In genomic region chr1:182409401-182410173, GRCm38 (mm10) we compare ENCODE assay signal across 8 mouse cellular contexts. TPM values are rescaled to one million over a fixed set of nuclear protein-coding genes. Genes with fewer than 3 reads are reported as not detected.
DNase-seq lines count a peak whose midpoint lies in the region; ATAC-seq and TF ChIP-seq lines count a peak whose summit lies in the region.

No protein-coding gene starts in this region.

- H3K27ac ChIP-seq in cortical plate, adult 2 months (ENCODE audit: insufficient read depth, low read length) = peak overlapping the region; percentile 48; the same call in 1 of the 2 replicates
- peak overlapping the region; percentile 99 for H3K27ac ChIP-seq in hindbrain, embryonic 10.5 days
- H3K27ac ChIP-seq in liver, embryonic 13.5 days = peak overlapping the region; percentile 75
- peak overlapping the region; percentile 97 for H3K27ac ChIP-seq in neural tube, embryonic 13.5 days (replicated peaks)

- H3K9ac ChIP-seq in liver, embryonic 13.5 days = peak overlapping the region; percentile 89
- peak overlapping the region; percentile 92 for H3K9ac ChIP-seq in neural tube, embryonic 13.5 days

- WGBS in hindbrain, embryonic 10.5 days = 1% methylated on average over 34 of the region's 34 CpGs
- WGBS in liver, embryonic 13.5 days (ENCODE audit: insufficient replicate concordance) = 2% methylated on average over 34 of the region's 34 CpGs
- 1% methylated on average over 34 of the region's 34 CpGs for WGBS in neural tube, embryonic 13.5 days

- TF ChIP-seq POLR2A in cortical plate, adult 2 months (IDR thresholded peaks at IDR 0.05; ENCODE audit: extremely low read depth, insufficient read depth, low read length) = no peak

- TF ChIP-seq CTCF in cortical plate, adult 2 months (IDR thresholded peaks at IDR 0.05; ENCODE audit: extremely low read depth, insufficient read depth, low read length) = no peak

- peak; percentile 52 for ATAC-seq in liver, embryonic 13.5 days (ENCODE audit: low read depth)
- peak; percentile 71 for ATAC-seq in neural tube, embryonic 13.5 days (ENCODE audit: low read depth)

- H3K4me1 ChIP-seq in cortical plate, adult 2 months (ENCODE audit: control insufficient read depth, insufficient read depth, low read length) = peaks cover 1% of the 10 kb centered on the region
- peaks cover 47% of the 10 kb centered on the region for H3K4me1 ChIP-seq in hindbrain, embryonic 10.5 days (replicated peaks)
- H3K4me1 ChIP-seq in liver, embryonic 13.5 days (replicated peaks) = peaks cover 36% of the 10 kb centered on the region
- H3K4me1 ChIP-seq in neural tube, embryonic 13.5 days (replicated peaks) = peaks cover 46% of the 10 kb centered on the region

- no peaks in the 10 kb centered on the region for H3K27me3 ChIP-seq in hindbrain, embryonic 10.5 days (ENCODE audit: insufficient read depth, poor library complexity, severe bottlenecking)
- H3K27me3 ChIP-seq in liver, embryonic 13.5 days = 0 out of 2 replicates have a peak, but pooled peaks cover 3% of the 10 kb centered on the region
- no peaks in the 10 kb centered on the region for H3K27me3 ChIP-seq in neural tube, embryonic 13.5 days

- H3K36me3 ChIP-seq in hindbrain, embryonic 10.5 days = no peaks in the 10 kb centered on the region
- H3K36me3 ChIP-seq in liver, embryonic 13.5 days = no peaks in the 10 kb centered on the region
- H3K36me3 ChIP-seq in neural tube, embryonic 13.5 days = no peaks in the 10 kb centered on the region

- peak overlapping the region; percentile 56 for H3K4me3 ChIP-seq in cortical plate, adult 2 months (ENCODE audit: insufficient read depth, low read length)
- H3K4me3 ChIP-seq in hindbrain, embryonic 10.5 days = peak overlapping the region; percentile 86
- H3K4me3 ChIP-seq in liver, embryonic 13.5 days (replicated peaks) = peak overlapping the region; percentile 90
- H3K4me3 ChIP-seq in neural tube, embryonic 13.5 days = peak overlapping the region; percentile 84

- DNase-seq in cerebellum, adult 11 months = peak; percentile 22
- no peak for DNase-seq in cerebellum, postnatal 36 days
- peak; percentile 37 for DNase-seq in ES-CJ7 (ENCODE audit: low read depth, low spot score)
- peak; percentile 21 for DNase-seq in hindbrain, embryonic 10.5 days (ENCODE audit: low spot score)
- DNase-seq in liver, embryonic 13.5 days = no peak
- no peak for DNase-seq in urinary bladder, adult 18-20 months (ENCODE audit: low spot score in 2 of 2)

- H3K9me3 ChIP-seq in hindbrain, embryonic 10.5 days = no peaks in the 10 kb centered on the region
- no peaks in the 10 kb centered on the region for H3K9me3 ChIP-seq in liver, embryonic 13.5 days (replicated peaks)
- no peaks in the 10 kb centered on the region for H3K9me3 ChIP-seq in neural tube, embryonic 13.5 days

- H3K4me2 ChIP-seq in liver, embryonic 13.5 days = peak overlapping the region; percentile 97
- peak overlapping the region; percentile 77 for H3K4me2 ChIP-seq in neural tube, embryonic 13.5 days

RNA-seq across cellular contexts. Expression of gene Trp53bp2, which starts 0.6 kb away (rescaled TPM):
- 13.4 and 14.0 TPM in 2 replicates for polyA plus RNA-seq in cortical plate, adult 2 months (2012; rRNA removed)
- 24.2 and 25.8 TPM in 2 replicates for polyA plus RNA-seq in hindbrain, embryonic 10.5 days (2016; fragmentation: Nextera tagmentation; extraction: Ambion mirVana)
- polyA plus RNA-seq in liver, embryonic 13.5 days (2015; fragmentation: Nextera tagmentation; extraction: Ambion mirVana) = 3.1 and 3.8 TPM in 2 replicates
- 21.1 and 24.9 TPM in 2 replicates for polyA plus RNA-seq in neural tube, embryonic 13.5 days (2015; fragmentation: Nextera tagmentation; extraction: Ambion mirVana)

Comparison
In these comparisons a context has a peak if more than half of its experiments do, and no peak if none do; other contexts are left out.
1. DNase-seq: peak in cerebellum, adult 11 months (single experiment), ES-CJ7 (single experiment) and hindbrain, embryonic 10.5 days (single experiment); none in cerebellum, postnatal 36 days (0 of 2), liver, embryonic 13.5 days (single experiment) and urinary bladder, adult 18-20 months (0 of 2).
2. H3K27ac ChIP-seq: peak in every context shown above with its lines; median percentile 99 in hindbrain, embryonic 10.5 days; 97 in neural tube, embryonic 13.5 days; 75 in liver, embryonic 13.5 days; 48 in cortical plate, adult 2 months.
3. Peak in every context shown above with its lines, with median percentiles within 50 percentile points of each other: H3K4me3 ChIP-seq.